Mouse (Mus musculus) ES-E14 (cell line): Measurements from ENCODE around the gene Ahsg.

Experiments used
- HCFC1 ChIP-seq: IDR thresholded peaks from 2 replicates; pipeline ENCODE4 v1.6.1; 2012; ENCODE audit warnings: low read length, inconsistent platforms, borderline replicate concordance; ENCODE audit not compliant: insufficient read depth
- ZNF384 ChIP-seq: IDR thresholded peaks from 2 replicates; pipeline ENCODE4 v1.6.1; 2012; ENCODE audit warnings: low read depth, low read length, inconsistent platforms

DNA sequence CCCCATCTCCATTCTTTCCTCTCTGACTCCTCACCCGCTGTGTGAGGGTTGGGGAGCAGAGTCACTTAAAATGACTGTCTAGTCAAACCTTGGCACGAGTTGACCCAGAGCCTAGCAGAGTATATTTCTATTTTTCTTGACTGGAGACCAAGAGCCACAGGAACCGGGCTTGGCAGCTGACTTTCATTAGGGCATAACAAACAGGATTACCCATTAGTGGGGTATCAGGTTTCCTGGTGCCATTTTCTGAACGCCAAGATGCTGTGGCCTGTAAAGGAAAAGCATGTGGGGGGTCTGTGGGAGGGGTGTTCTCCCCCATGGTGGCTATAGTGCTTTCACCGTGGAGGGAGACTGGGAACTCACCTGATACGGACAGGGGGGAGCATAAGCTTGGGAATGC, 10.2 kb upstream of the Ahsg start:
- TF ChIP-seq ZNF384 (no peak), HCFC1 (no peak)
